Comparison of ENCODE assay signal across 13 mouse cellular contexts in genomic region chr8:8819233-8819931, GRCm38 (mm10).
DNase-seq lines count a peak whose midpoint lies in the region; ATAC-seq and TF ChIP-seq lines count a peak whose summit lies in the region.
"Had no signal": no experiment of that assay in that cellular context is flagged by ENCODE, and none has a peak within 500 bp of the region (broad histone marks: within the 10 kb centered on the region; RNA-seq: fewer than 3 reads in every experiment).

No protein-coding gene starts in this region.

- H3K4me2 ChIP-seq in lung, embryonic 14.5 days, result no peak overlapping the region
- H3K4me2 ChIP-seq in hindbrain, postnatal 0 days (ENCODE audit: low read depth, low read length), result no peak overlapping the region
- H3K4me2 ChIP-seq: embryonic facial prominence, embryonic 13.5 days had no signal

- no peak for ATAC-seq in lung, embryonic 14.5 days (ENCODE audit: insufficient read depth)
- ATAC-seq in hindbrain, postnatal 0 days, result no peak
- ATAC-seq: forebrain, postnatal 0 days had no signal

- DNase-seq in gastrocnemius, adult 2 months, result no peak
- no peak for DNase-seq in gastrocnemius, adult 8-10 months (ENCODE audit: low spot score in 2 of 2)
- peak; percentile 25 to 39 for DNase-seq in adrenal gland, postnatal 36 days
- DNase-seq in heart, postnatal 4 days, result peak; percentile 26
- DNase-seq in lung, embryonic 14.5 days, result peak; percentile 60
- no peak for DNase-seq in right cerebral cortex, postnatal 10 days (ENCODE audit: low spot score in 2 of 2)
- DNase-seq in hindbrain, postnatal 0 days (ENCODE audit: low spot score), result no peak
- DNase-seq in limb, embryonic 10.5 days (ENCODE audit: low spot score), result no peak
- DNase-seq: cerebellum, adult 9-10 months; forebrain, postnatal 0 days; spleen, adult 18-20 months; thymus, adult 18-20 months had no signal

- intact Hi-C loops in gastrocnemius, adult 2 months (cut with DNase I), result no loop called here

- H3K9ac ChIP-seq in lung, embryonic 14.5 days, result no peak overlapping the region
- H3K9ac ChIP-seq in hindbrain, postnatal 0 days (replicated peaks; ENCODE audit: low read length), result no peak overlapping the region
- H3K9ac ChIP-seq: embryonic facial prominence, embryonic 13.5 days; forebrain, postnatal 0 days had no signal

- TF ChIP-seq CTCF in gastrocnemius, adult 2 months (IDR thresholded peaks at IDR 0.05), result no peak
- TF ChIP-seq CTCF in lung, embryonic 14.5 days (IDR thresholded peaks at IDR 0.05; ENCODE audit: low read depth), result no peak
- TF ChIP-seq CTCF in hindbrain, postnatal 0 days (IDR thresholded peaks at IDR 0.05; ENCODE audit: low read depth), result no peak

- no peak overlapping the region for H3K4me3 ChIP-seq in gastrocnemius, adult 2 months
- no peak overlapping the region for H3K4me3 ChIP-seq in lung, embryonic 14.5 days (ENCODE audit: low read depth, low read length)
- H3K4me3 ChIP-seq in hindbrain, postnatal 0 days (ENCODE audit: low read length), result no peak overlapping the region
- H3K4me3 ChIP-seq in limb, embryonic 10.5 days, result no peak overlapping the region
- H3K4me3 ChIP-seq: embryonic facial prominence, embryonic 13.5 days had no signal

- peak overlapping the region; percentile 73 for H3K27ac ChIP-seq in gastrocnemius, adult 2 months
- H3K27ac ChIP-seq in lung, embryonic 14.5 days (ENCODE audit: low read depth), result no peak overlapping the region
- no peak overlapping the region for H3K27ac ChIP-seq in hindbrain, postnatal 0 days
- no peak overlapping the region for H3K27ac ChIP-seq in limb, embryonic 10.5 days
- H3K27ac ChIP-seq: embryonic facial prominence, embryonic 13.5 days had no signal

- no peaks in the 10 kb centered on the region for H3K9me3 ChIP-seq in lung, embryonic 14.5 days (ENCODE audit: low read depth, low read length)
- H3K9me3 ChIP-seq in hindbrain, postnatal 0 days (ENCODE audit: low read length), result no peaks in the 10 kb centered on the region
- H3K9me3 ChIP-seq in limb, embryonic 10.5 days (replicated peaks), result no peaks in the 10 kb centered on the region
- H3K9me3 ChIP-seq: embryonic facial prominence, embryonic 13.5 days had no signal

- no peaks in the 10 kb centered on the region for H3K27me3 ChIP-seq in lung, embryonic 14.5 days (ENCODE audit: insufficient read depth, low read length)
- H3K27me3 ChIP-seq in hindbrain, postnatal 0 days (ENCODE audit: insufficient read depth, low read length), result no peaks in the 10 kb centered on the region
- no peaks in the 10 kb centered on the region for H3K27me3 ChIP-seq in limb, embryonic 10.5 days (ENCODE audit: low read depth, poor library complexity, severe bottlenecking)
- H3K27me3 ChIP-seq: embryonic facial prominence, embryonic 13.5 days had no signal

- WGBS in lung, embryonic 14.5 days, result 62% methylated on average over 9 of the region's 9 CpGs
- WGBS in hindbrain, postnatal 0 days, result 57% methylated on average over 9 of the region's 9 CpGs
- WGBS in limb, embryonic 10.5 days, result 89% methylated on average over 9 of the region's 9 CpGs

- peaks cover 25% of the 10 kb centered on the region for H3K4me1 ChIP-seq in lung, embryonic 14.5 days (ENCODE audit: insufficient read depth)
- no peaks in the 10 kb centered on the region for H3K4me1 ChIP-seq in hindbrain, postnatal 0 days (ENCODE audit: insufficient read depth, low read length)
- no peaks in the 10 kb centered on the region for H3K4me1 ChIP-seq in limb, embryonic 10.5 days
- H3K4me1 ChIP-seq: embryonic facial prominence, embryonic 13.5 days had no signal

- no peaks in the 10 kb centered on the region for H3K36me3 ChIP-seq in lung, embryonic 14.5 days (ENCODE audit: insufficient read depth)
- no peaks in the 10 kb centered on the region for H3K36me3 ChIP-seq in hindbrain, postnatal 0 days (ENCODE audit: insufficient read depth, low read length)
- no peaks in the 10 kb centered on the region for H3K36me3 ChIP-seq in limb, embryonic 10.5 days
- H3K36me3 ChIP-seq: embryonic facial prominence, embryonic 13.5 days had no signal

Comparison
In these comparisons a context has a peak if more than half of its experiments do, and no peak if none do; other contexts are left out.
1. DNase-seq: peak in adrenal gland, postnatal 36 days (2 of 2), heart, postnatal 4 days (single experiment) and lung, embryonic 14.5 days (single experiment); none in gastrocnemius, adult 2 months (single experiment), gastrocnemius, adult 8-10 months (0 of 2), right cerebral cortex, postnatal 10 days (0 of 2), hindbrain, postnatal 0 days (single experiment) and limb, embryonic 10.5 days (single experiment).